In the genomic region with DNA sequence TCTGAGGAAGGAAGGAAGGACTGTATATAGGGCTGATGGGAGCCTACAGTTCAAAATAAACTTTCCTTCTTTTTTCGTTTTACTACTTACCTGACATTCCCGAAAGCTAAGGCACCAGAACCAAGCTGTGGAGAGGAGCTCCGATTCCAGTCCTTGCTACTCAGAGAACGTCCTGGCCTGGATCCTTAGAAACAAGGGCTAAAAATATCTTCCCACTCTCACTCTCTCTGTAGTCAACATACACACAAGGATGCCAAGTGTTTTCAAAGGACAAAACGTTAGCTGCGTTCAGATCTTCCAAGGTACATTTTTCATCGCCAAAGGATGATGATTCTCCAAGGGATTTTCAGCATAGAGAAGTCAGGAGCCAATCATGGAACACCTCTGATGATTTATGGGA, we compare ENCODE assay signal across 34 mouse cellular contexts. TPM values are rescaled to one million over a fixed set of nuclear protein-coding genes. Genes with fewer than 3 reads are reported as not detected.
DNase-seq lines count a peak whose midpoint lies in the region; ATAC-seq lines count a peak whose summit lies in the region.
"Had no signal": no experiment of that assay in that cellular context is flagged by ENCODE, and none has a peak within 500 bp of the region (broad histone marks: within the 10 kb centered on the region; RNA-seq: fewer than 3 reads in every experiment).

No protein-coding gene starts in this region.

- WGBS in heart, embryonic 14.5 days: 46% methylated on average over 7 of the region's 7 CpGs

- no peaks in the 10 kb centered on the region for H3K36me3 ChIP-seq in heart, embryonic 14.5 days (ENCODE audit: control insufficient read depth, insufficient read depth, low read length)
- H3K36me3 ChIP-seq: embryonic facial prominence, embryonic 12.5 days; G1E; heart, embryonic 15.5 days; limb, embryonic 12.5 days; midbrain, embryonic 15.5 days; neural tube, embryonic 13.5 days; stomach, embryonic 15.5 days had no signal

- H3K27ac ChIP-seq in heart, embryonic 14.5 days (replicated peaks in 1 of 2; ENCODE audit: control insufficient read depth in 1 of 2, insufficient read depth in 1 of 2, low read depth in 2 of 2, low read length in 2 of 2): no peak overlapping the region
- H3K27ac ChIP-seq: embryonic facial prominence, embryonic 12.5 days; heart, embryonic 15.5 days; hindbrain, embryonic 14.5 days; limb, embryonic 12.5 days; macrophage; midbrain, embryonic 15.5 days; neural tube, embryonic 13.5 days; stomach, embryonic 15.5 days had no signal

- no peak overlapping the region for H3K4me3 ChIP-seq in heart, embryonic 14.5 days (ENCODE audit: control insufficient read depth in 1 of 2, insufficient read depth in 1 of 2, low read depth in 1 of 2, low read length in 2 of 2)
- H3K4me3 ChIP-seq: embryonic facial prominence, embryonic 12.5 days; heart, embryonic 15.5 days; limb, embryonic 12.5 days; midbrain, embryonic 15.5 days; myocyte; neural tube, embryonic 13.5 days; stomach, embryonic 15.5 days had no signal

- H3K4me1 ChIP-seq in heart, embryonic 14.5 days (ENCODE audit: control insufficient read depth in 2 of 2, insufficient read depth in 2 of 2, low read length in 2 of 2): peaks cover 3 to 5% of the 10 kb centered on the region in 2 experiments; a peak in 3 of 4 replicates

- no peak overlapping the region for H3K4me2 ChIP-seq in heart, embryonic 14.5 days (ENCODE audit: low read length)
- H3K4me2 ChIP-seq: embryonic facial prominence, embryonic 12.5 days; heart, embryonic 15.5 days; hindbrain, embryonic 14.5 days; limb, embryonic 12.5 days; liver, embryonic 11.5 days; midbrain, embryonic 15.5 days; neural tube, embryonic 13.5 days; stomach, embryonic 15.5 days had no signal

- peak; percentile 10 for DNase-seq in gastrocnemius, postnatal 25 days
- no peak for DNase-seq in gastrocnemius, postnatal 36 days
- no peak for DNase-seq in heart, postnatal 4 days
- peak; percentile 13 for DNase-seq in right cerebral cortex, adult 18-20 months
- no peak for DNase-seq in right cerebral cortex, postnatal 14 days
- DNase-seq: adrenal gland, adult 2 months; cerebellum, adult 18-20 months; cerebellum, postnatal 14 days; kidney, adult 18-20 months; kidney, postnatal 4 days; liver, postnatal 0 days; retina, postnatal 1 day; right cerebral cortex, postnatal 4 days; thymus, adult 18-20 months; thymus, postnatal 36 days had no signal

- peak overlapping the region; percentile 44 for H3K9ac ChIP-seq in heart, embryonic 14.5 days (ENCODE audit: low read length)
- H3K9ac ChIP-seq: embryonic facial prominence, embryonic 12.5 days; heart, embryonic 15.5 days; hindbrain, embryonic 14.5 days; limb, embryonic 12.5 days; liver, postnatal 0 days; midbrain, embryonic 15.5 days; neural tube, embryonic 13.5 days; stomach, embryonic 15.5 days had no signal

- no peaks in the 10 kb centered on the region for H3K27me3 ChIP-seq in heart, embryonic 14.5 days (ENCODE audit: control insufficient read depth, insufficient read depth, low read length)
- H3K27me3 ChIP-seq: embryonic facial prominence, embryonic 12.5 days; heart, embryonic 15.5 days; limb, embryonic 12.5 days; midbrain, embryonic 15.5 days; neural tube, embryonic 13.5 days; Patski; stomach, embryonic 15.5 days had no signal

- no peaks in the 10 kb centered on the region for H3K9me3 ChIP-seq in heart, embryonic 14.5 days (ENCODE audit: control insufficient read depth, low read length)
- H3K9me3 ChIP-seq: embryonic facial prominence, embryonic 12.5 days; heart, embryonic 15.5 days; limb, embryonic 12.5 days; midbrain, embryonic 15.5 days; neural tube, embryonic 13.5 days; stomach, embryonic 15.5 days had no signal

- intact Hi-C loops in gastrocnemius, postnatal 36 days (cut with DNase I): loop anchor here (2.0 to 5.0 kb wide), 2 partner anchors 37 to 339 kb away; no protein-coding TSS in a partner anchor

- ATAC-seq in heart, embryonic 14.5 days (ENCODE audit: insufficient number of reproducible peaks, insufficient read depth, low FRiP score, low read depth): no peak
- no peak for ATAC-seq in granulocyte monocyte progenitor cell, adult 5-6 weeks (replicated peaks; ENCODE audit: poor library complexity, severe bottlenecking)
- ATAC-seq: inflammation-experienced regulatory T-cells, adult 6 months; liver, postnatal 0 days; lung, postnatal 0 days; midbrain, embryonic 15.5 days; Patski had no signal

RNA-seq across cellular contexts. Expression of gene Clec18a, which starts 0.5 kb away (rescaled TPM):
- under 1 TPM; 0.64 to 0.88 TPM for total RNA-seq in gastrocnemius, postnatal 25 days (2021)
- under 1 TPM; 0.12 to 0.69 TPM for total RNA-seq in gastrocnemius, postnatal 36 days (2021)
- not detected in 2 replicates for polyA plus RNA-seq in heart, embryonic 14.5 days (2014; fragmentation: Nextera tagmentation; extraction: Ambion mirVana)
- not detected for total RNA-seq in heart, postnatal 4 days (2021)
- total RNA-seq in granulocyte monocyte progenitor cell, adult 5-6 weeks (2014; fragmentation: Nextera tagmentation): not detected in 2 replicates
- 0.13 TPM in 1 of 2 replicates, not detected in the other for total RNA-seq in granulocyte monocyte progenitor cell, adult 5-6 weeks (2017)
- total RNA-seq: CH12.LX had no signal
- polyA plus RNA-seq: G1E; heart, embryonic 15.5 days; inflammation-experienced regulatory T-cells, adult 6 months; liver, embryonic 11.5 days; liver, postnatal 0 days; lung, postnatal 0 days; macrophage; stomach, embryonic 15.5 days had no signal

RNA-seq across cellular contexts. Expression of gene Pdpr, which starts 2.7 kb away (rescaled TPM):
- total RNA-seq in gastrocnemius, postnatal 25 days (2021): 10 to 100 TPM; 89.9 to 97.1 TPM
- total RNA-seq in gastrocnemius, postnatal 36 days (2021): 100 to 1,000 TPM; 101 to 105 TPM
- polyA plus RNA-seq in heart, embryonic 14.5 days (2014; fragmentation: Nextera tagmentation; extraction: Ambion mirVana): 9.3 and 9.8 TPM in 2 replicates
- total RNA-seq in heart, postnatal 4 days (2021): 10 to 100 TPM; 51.7 to 54.3 TPM
- total RNA-seq in granulocyte monocyte progenitor cell, adult 5-6 weeks (2014; fragmentation: Nextera tagmentation): 11.5 and 15.4 TPM in 2 replicates
- 16.9 and 18.5 TPM in 2 replicates for total RNA-seq in granulocyte monocyte progenitor cell, adult 5-6 weeks (2017)

RNA-seq across cellular contexts. Expression of gene Exosc6, which starts 35.6 kb away (rescaled TPM):
- not detected for total RNA-seq in gastrocnemius, postnatal 25 days (2021)
- total RNA-seq in gastrocnemius, postnatal 36 days (2021): not detected
- polyA plus RNA-seq in heart, embryonic 14.5 days (2014; fragmentation: Nextera tagmentation; extraction: Ambion mirVana): 10.7 and 14.5 TPM in 2 replicates
- not detected for total RNA-seq in heart, postnatal 4 days (2021)
- 11.5 and 12.5 TPM in 2 replicates for total RNA-seq in granulocyte monocyte progenitor cell, adult 5-6 weeks (2014; fragmentation: Nextera tagmentation)
- 31.8 and 32.7 TPM in 2 replicates for total RNA-seq in granulocyte monocyte progenitor cell, adult 5-6 weeks (2017)
- total RNA-seq: adrenal gland, adult 2 months; adrenal gland, postnatal 4 days; left cerebral cortex, adult 8-10 months had no signal
- polyA plus RNA-seq: hindbrain, embryonic 14.5 days; inflammation-experienced regulatory T-cells, adult 6 months; macrophage; midbrain, embryonic 15.5 days; myocyte; neural tube, embryonic 13.5 days; Patski had no signal

RNA-seq across cellular contexts. Expression of gene Aars, which starts 58.8 kb away (rescaled TPM):
- 10 to 100 TPM; 38.8 to 47.1 TPM for total RNA-seq in gastrocnemius, postnatal 25 days (2021)
- 10 to 100 TPM; 41.0 to 41.4 TPM for total RNA-seq in gastrocnemius, postnatal 36 days (2021)
- 31.7 and 35.4 TPM in 2 replicates for polyA plus RNA-seq in heart, embryonic 14.5 days (2014; fragmentation: Nextera tagmentation; extraction: Ambion mirVana)
- 10 to 100 TPM; 50.0 to 55.8 TPM for total RNA-seq in heart, postnatal 4 days (2021)
- total RNA-seq in granulocyte monocyte progenitor cell, adult 5-6 weeks (2014; fragmentation: Nextera tagmentation): 30.7 and 40.0 TPM in 2 replicates
- total RNA-seq in granulocyte monocyte progenitor cell, adult 5-6 weeks (2017): 44.4 and 45.5 TPM in 2 replicates

Comparison
In these comparisons a context has a peak if more than half of its experiments do, and no peak if none do; other contexts are left out.
1. DNase-seq: peak in gastrocnemius, postnatal 25 days (single experiment) and right cerebral cortex, adult 18-20 months (single experiment); none in gastrocnemius, postnatal 36 days (0 of 2), heart, postnatal 4 days (single experiment) and right cerebral cortex, postnatal 14 days (single experiment).
2. RNA of gene Exosc6, which starts 35.6 kb away (total RNA-seq): 11.5 to 32.7 TPM in granulocyte monocyte progenitor cell, adult 5-6 weeks; not detected in gastrocnemius, postnatal 25 days, not detected in gastrocnemius, postnatal 36 days and not detected in heart, postnatal 4 days; every median in the first group is over 10 times any median in the second.